Mouse (Mus musculus): ENCODE measurements around the gene Myo5a.
A peak's percentile ranks its signal among the peaks of the same experiment; 100 is the strongest.

Myo5a gene

DNA sequence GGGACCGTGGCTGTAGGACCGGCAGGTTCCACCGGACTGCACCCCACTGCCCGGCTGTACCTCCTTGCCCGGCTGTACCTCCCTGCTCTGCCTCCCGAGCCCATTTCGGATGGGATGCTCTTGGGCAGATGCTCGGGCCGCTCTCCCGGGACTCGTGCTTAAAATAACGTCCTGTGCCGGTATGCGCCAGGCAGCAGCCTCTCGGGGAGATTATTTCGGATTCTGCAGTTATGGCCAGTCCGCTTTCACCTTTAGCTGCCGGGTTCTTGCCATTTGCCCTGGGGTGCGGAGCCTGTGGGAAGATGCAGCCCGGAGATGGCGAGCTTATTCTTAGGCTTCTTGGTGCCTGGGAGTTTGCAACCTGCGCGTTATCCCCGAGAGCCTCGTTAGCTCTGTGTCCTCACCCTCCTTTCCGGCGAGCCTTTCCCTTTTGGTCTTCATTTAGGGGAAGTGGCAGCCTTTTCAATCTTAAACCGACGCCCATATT lies 934 bp downstream of the Myo5a start:
- DNase-seq (ENCODE audit: low read depth), result peak; percentile 55

DNA sequence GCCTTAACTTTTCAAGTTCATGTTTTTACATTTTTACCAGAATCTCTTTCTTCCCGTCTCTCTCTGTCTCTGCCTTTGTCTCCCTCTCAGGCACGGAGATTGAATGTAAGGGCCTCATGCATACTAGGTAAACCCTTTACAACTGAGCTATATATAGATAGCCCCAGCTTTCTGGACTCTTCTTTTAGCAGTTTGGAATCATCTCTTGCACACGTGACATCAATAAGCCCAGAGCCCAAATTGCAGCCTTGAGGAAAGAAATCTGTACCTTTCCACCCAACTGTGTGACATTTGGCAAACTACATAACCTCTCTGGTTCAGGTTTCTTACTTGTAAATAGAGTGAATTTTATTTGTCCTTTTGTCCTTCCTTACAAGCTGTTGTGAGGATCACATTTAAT lies 1.5 kb downstream of the Myo5a start:
- DNase-seq (ENCODE audit: low read depth), result no peak

DNA sequence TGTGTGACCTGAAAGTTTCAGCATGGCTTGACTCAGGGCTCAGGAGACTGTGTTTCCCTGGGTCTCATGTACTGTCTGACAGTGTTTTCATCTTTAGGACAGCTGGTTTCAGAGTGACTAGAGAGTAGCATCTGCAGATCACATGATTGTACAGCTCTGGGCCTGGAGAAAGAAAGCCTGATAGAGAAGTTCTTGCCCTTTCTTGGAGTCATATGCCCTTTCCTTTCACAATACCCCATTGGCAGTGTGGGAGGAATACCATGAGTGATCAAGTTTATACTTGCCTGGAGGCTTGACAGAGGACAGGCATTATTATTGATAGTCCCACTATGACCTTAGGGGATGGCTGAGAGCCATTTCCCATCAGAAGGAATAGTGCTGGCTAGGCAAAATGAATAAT lies 6.4 kb downstream of the Myo5a start:
- no peak for DNase-seq (ENCODE audit: low read depth)

DNA sequence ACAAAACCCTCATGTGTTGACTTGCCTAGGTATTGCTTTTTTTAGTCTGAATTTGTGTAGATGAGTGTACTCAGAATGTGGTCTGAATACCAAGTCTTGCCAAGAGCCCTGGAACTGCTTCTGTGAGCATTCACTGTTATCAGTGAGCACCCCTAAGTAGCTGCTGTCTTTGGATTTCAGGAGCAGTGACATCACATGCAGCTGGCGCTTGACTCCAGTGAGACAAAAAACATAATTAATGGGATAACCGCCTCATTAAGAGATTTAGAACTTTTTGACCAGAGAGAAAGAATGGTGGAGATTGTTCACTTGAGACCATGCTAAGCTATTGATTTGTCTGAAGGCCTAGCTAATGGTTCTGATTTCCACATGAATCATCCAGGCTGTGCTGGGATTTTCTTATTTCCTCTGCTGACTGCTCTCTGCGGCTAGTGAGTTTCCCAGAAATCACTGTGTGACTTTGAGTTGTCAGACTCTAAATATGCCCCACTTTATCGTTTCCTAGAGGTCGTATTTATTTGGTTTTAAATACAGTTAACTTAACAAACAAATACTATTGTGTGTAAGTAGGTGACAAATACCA lies 14.5 kb downstream of the Myo5a start:
- no peak for DNase-seq (ENCODE audit: low read depth)

DNA sequence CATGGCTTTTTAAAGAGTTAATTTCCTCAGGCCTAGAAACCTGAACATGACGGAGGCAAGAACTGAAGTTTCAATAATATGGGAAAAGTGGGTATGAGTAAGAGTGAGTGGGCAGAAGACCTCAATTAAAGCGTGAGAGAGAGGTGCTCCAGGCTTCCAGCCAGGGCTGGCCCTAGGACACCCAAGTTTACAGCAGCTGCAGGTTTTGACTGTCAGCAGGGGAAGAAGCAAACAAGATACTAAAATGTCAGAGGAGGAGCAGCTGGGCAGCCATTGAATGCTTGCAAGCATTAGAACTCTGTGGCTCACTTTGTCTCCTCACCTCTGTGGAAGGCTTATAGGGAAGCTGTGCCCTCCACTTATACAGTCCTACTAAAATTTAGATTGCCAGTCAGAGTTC lies 17.0 kb downstream of the Myo5a start:
- DNase-seq (ENCODE audit: low read depth), result no peak

DNA sequence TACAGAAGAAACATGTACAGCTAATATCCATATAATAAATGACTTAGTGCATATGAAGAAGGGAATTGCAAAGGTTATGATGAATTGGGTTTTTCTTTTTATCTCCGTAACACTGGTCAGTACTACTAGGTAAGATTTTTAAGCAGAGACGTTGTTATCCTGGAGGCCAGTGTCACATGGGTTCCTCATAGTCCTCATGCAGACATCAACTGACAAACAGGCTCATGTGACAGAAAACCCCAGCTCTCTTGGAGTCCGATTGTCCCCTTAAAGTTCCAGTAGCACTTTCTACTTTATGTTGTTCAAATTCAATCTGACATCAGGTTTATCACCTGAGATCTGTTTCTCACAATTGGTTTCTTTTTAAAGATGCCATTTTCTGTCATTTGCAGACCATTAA lies 18.5 kb downstream of the Myo5a start:
- DNase-seq (ENCODE audit: low read depth), result no peak

DNA sequence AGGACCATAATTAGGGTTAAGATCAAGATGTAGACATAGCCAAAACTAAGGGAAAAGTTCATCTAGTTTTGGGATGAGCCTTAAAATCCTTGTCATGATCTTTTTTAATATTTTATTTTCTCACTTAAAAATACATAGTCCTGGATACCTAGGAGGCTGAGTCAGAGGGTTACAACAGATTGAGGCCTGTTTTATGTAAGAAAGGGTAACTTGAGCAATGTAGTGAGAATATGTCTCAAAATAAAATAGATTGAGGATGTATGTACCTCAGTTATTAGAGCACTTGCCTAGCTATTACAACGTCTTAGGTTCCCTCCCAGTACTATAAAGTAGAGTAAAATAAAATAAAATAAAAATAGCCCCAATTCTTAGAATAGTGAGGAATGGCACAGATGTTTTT lies 21.3 kb downstream of the Myo5a start:
- DNase-seq (ENCODE audit: low read depth), result no peak

DNA sequence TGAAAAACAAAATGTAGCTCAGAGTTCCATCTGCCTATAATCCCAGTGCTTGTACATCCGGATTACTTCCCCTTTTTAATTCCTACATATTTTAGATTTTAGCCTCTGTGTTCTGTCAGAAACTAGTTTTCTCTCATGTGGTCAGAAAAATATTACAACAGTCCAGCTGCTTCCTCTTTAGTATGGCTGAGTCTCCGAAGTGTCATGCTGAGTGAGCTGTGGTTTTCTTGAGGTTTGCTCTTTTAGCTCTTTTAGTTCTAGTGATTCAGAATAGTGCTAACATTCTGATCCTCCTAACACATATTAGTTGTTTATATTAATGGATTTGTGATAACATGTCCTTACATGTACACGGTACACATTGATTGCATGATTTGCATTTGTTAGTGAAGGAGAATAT lies 23.9 kb downstream of the Myo5a start:
- DNase-seq (ENCODE audit: low read depth), result no peak

DNA sequence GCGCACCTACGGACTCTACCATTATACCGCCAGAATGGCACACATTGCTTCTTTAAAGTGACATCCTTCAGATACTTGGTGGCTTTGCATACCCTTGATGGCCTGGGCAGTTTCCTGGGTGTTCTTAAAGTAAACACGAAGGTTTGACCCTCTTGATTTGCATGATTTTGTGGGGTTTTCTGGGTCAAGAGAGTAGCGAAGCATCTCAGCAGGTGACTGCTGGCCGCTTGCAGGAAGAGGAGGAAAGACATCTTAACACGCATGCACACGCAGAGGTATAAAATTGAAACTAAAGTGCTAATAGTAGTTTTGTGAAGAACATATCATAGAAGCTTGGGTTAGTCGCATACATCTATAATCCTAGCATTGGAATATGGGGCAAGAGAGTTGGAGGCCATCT lies 28.1 kb downstream of the Myo5a start:
- DNase-seq (ENCODE audit: low read depth), result no peak

DNA sequence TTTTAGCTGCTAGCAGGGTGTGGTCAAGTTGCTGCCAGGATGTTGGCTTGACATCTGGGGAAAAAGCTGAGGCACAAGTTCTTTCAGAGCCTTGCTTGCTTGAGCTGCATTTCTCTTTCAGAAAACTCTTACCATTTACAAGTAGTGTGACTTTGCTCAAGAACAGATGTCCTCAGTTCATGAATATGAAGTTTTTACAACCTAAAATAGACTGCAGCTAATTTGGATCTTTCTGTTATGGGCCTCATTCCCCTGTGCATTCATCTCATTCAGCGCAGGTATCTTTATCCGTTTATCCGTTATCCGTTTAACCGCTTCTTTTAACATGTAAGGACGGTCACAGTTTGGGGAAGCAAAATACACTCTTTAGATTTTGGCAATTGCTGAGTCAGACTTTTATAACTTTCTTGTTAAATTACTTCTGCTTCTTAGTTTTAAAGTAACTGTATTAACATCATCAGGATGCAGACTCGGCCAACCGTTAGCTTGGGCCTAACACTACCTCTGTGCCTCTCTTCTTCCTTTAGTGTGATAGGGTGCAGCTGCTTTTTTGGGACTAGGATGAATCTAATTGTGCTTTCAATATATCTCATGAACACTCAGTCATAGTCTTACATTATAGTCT lies 29.5 kb downstream of the Myo5a start:
- no peak for DNase-seq (ENCODE audit: low read depth)

DNA sequence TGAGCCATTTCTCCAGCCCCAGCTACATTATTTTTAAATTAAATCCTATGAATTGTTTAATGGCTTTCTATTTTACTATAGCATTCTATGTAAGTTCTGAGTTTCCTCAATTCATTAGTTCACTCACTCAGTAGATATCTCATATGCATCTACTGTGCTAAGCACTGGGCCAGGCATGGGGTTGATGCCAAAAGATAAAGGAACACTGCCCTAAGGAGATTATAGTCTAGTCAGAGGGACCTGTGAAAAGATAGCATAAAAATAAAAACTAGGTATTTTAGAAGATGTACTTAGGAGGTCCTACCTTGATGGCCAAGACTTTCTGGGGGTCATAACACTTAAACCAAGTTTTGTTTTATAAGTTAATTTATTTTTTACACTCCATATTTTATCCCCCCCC lies 31.3 kb downstream of the Myo5a start:
- no peak for DNase-seq (ENCODE audit: low read depth)

DNA sequence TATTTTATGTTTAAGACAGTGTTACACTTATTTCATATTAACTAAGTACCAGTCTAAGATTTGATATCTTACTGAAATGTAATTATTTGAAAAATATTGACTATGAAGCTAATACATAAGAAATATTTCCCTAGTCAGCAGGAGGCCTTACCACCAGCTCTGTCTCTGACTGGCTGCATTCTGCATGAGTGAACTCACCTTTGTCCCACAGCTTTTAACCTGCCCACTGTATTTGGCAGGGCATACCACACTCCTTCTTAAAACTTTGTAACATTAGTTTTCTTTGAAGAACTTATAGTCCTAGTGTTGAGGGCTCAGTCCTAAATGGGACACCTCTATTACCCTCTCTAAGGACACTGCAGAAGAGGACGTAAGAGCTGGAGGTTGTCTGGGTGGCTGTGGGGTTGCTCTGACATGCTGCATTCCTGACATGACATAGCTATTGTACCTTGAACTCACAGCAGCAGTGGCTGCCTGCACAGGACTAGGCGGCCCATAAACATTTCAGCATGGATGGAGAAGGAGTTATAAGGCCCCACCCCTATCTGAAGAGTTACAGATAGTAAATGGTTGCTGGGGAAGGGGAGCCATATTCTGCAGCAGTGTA lies 45.9 kb downstream of the Myo5a start:
- no peak for DNase-seq (ENCODE audit: low read depth)

DNA sequence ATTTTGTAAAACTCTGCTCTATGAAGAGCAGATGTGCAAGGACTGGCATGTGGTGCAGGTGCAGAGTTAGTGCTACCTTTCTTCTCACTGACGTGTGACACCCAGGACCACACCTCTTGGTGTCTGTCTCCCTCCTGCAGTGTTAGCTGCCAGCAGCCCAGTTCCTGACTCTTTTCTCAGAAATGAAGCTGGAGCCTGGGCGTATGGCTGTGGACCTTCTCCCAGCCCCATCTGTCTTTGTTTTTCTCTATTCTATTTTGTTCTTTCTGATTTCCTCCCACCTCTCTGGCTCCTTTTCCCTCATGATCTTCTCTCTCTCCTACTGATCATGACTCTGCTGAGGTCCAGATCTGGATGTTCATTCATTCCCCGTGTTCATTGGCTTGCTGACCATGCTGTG lies 50.3 kb downstream of the Myo5a start:
- DNase-seq (ENCODE audit: low read depth), result no peak

DNA sequence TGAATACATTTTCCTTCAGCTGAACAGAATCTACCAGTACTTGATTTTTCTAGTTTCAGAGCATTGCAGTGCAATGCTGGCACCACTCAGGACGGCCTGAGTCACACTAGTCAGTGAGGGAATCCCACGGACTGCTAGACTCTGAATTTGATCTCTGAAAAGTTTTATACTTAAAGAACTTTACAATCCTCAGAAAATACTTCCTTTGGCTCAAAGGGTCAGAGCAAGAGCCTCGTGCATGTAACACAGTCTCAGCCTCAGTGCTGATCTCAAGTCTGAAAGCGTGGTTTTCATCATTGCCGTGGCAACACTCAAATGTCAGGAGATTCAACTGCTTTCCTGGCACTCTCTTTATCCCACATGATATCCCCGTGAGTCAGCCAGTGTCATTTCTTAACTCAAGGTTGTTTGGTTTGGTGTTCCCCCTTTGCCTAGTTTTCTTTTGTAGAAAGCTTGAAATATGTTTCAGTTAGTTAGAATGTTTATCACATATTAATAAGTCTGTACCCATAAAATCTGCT lies 53.4 kb downstream of the Myo5a start:
- DNase-seq (ENCODE audit: low read depth), result no peak

DNA sequence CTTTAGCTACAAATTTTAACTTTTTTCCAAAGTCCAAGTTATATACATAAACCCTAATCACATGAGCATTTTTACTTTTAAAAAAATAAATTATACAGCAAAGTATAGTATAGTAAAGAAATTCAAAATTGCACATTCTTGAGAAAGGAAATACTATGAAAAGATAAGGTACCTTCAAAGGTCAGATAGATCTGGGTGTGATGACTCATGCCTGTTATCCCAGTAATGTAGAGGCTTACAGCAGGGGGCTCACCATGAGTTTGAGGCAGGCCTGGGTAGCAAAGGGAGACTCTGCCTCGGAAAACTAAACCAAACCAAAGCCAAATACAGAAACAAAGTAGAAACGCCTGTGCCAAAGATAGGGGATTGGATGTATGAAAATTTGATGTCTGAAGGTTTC lies 59.7 kb downstream of the Myo5a start:
- DNase-seq (ENCODE audit: low read depth), result no peak

DNA sequence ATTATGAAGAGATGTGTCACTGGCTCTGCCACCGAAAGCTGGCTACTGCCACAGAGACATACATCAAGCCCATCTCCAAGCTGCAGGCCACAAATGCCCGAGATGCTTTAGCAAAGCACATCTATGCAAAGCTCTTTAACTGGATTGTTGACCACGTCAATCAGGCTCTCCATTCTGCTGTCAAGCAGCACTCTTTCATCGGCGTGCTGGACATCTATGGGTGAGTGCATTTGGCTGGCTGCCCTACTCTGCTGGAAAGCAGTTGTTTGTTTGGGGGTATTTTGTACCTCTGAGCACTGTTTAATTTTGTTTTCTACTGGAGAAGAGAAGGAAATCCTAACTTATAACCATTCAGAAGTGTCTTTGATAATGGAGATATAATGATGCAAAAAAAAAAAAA lies 76.1 kb downstream of the Myo5a start:
- no peak for DNase-seq (ENCODE audit: low read depth)

DNA sequence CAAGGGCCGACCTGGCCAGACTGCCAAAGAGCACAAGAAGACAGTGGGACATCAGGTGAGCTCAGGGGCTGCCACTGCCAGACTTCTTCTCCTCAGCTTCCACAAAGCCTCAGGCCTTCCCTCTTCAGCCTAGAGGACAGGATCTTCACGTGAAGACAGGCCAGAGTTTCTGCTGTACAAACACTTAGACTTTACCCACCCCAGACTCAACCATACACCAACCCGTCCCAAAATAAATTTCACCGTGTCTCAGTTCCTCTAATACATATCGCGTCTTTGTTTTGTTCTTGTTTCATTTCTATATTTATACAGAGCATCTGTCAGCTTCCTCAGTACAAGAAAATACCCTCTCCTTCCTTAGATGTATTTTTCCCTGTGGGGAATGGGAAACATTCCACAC lies 89.7 kb downstream of the Myo5a start:
- DNase-seq (ENCODE audit: low read depth), result no peak

DNA sequence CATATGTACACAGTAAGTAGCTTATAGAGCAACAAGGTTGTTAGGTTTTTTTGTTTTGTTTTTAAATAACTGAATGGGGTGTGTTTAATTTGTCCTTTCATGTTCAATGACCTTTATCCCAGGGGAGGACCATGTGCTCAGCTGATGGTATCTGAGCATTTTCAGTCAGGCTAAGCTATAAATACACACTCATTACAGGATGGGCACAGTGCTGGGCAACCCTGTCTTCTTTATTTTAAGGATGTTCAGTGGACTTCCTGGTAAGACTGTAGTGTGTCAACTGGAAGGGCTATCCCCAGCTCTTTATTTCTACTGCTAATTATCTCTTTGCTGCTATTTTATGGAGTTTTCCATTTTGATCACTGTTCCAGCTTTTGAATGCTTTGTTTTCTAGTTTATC lies 92.8 kb downstream of the Myo5a start:
- no peak for DNase-seq (ENCODE audit: low read depth)

DNA sequence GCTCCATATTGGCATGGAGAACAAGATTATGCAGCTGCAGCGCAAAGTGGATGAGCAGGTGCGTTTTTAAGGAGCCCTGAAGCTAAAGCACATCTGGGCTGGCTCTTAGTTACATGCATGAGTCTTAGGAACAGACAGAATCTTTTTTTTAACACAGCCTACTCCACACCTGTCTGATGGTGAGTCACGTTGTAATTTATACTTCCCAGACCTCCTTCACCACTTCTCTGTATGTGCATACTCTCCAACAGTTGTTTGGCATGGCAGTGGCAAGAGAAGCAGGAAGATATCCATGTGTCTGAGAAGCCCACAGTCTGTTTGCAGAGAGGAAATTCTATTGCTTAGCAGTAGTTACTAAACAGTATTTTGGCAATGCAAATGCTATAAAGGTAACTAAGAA lies 100.9 kb downstream of the Myo5a start:
- no peak for DNase-seq (ENCODE audit: low read depth)

DNA sequence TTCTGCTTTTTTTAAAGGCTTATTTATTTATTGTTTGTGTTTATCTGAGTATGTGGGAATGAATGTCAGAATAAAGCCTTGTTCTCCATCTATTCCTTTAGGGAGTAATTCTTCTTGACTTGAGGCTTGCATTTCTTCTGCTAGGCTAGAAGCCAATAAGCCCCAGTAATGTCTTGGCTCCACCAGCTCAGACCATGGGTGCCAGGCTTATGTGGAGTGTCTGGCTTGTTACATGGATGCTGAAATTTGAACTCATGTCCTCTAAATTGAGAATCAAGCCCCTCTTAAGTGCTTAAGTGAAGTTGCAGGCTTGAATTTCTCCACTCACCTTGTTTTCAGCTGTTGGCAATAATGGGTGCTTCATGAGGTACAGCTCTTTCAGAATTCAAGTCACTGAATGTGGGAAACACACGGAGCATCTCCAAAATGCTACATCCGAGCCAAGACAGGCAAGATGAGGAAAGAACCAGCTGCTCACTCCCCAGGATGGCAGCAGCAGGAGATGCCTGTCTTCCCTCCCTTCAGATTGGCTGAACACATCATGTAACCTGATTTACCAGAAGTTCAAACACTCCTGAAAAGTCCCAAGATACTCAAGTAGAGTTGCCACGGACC lies 116.9 kb downstream of the Myo5a start:
- DNase-seq (ENCODE audit: low read depth), result no peak

DNA sequence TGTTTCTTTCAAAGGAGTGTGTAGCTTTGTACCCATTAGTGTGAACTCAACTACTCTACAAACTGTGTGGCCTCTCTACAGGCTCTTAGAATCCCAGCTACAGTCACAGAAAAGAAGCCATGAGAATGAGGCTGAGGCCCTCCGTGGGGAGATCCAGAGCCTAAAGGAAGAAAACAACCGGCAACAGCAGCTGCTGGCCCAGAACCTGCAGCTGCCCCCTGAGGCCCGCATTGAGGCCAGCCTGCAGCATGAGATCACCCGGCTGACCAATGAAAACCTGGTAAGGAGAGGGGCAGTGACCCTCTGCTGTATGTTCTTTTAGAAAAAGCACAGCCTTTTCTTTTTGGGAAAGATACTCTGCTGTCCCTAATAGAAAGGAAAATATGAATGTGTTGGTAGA lies 123.0 kb downstream of the Myo5a start:
- no peak for DNase-seq (ENCODE audit: low read depth)

DNA sequence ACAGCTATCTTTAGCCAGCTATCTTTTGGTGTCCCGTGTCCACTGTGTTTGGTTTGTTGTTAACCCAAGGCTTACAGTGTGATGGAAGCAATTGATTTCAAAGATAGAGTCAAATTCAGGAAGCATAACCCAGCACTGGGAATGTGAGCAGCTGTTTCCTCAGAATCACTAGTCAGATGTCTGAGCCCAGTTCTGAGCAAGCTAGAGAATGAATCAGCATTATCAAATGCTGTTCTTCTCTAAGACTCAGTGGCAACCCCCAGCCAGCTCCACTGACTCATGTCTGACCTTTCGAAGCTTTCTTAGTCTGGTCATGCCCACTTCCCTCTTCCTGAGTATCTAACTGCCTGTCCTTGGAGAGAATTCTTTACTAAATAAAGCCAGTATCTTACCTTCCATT lies 125.5 kb downstream of the Myo5a start:
- no peak for DNase-seq (ENCODE audit: low read depth)

DNA sequence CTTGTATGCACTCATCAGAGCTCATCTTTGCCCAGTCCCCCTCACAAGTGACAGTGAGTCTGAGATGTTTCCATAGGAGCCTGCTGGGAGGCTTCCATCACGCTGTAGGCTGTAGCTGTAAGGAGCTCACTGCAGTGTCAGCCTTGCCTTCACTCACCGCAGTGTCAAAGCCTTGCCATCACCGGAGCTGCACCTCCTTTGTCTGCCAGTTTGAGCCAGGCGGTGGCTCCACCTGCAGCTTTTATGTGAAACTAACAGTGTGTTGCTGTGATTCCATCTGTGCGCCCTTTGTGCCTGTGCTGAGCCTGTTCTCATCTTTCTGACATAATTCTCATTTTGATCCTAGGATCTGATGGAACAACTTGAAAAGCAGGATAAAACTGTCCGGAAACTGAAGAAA lies 126.5 kb downstream of the Myo5a start:
- DNase-seq (ENCODE audit: low read depth), result no peak

Data from naive thymus-derived CD4-positive, alpha-beta T cell, adult 2 months (primary cell).